Mouse (Mus musculus): ENCODE results near the gene Clec2d.
A peak's percentile ranks its signal among the peaks of the same experiment; 100 is the strongest.

GRCm38 (mm10) chr6:129233955-129234369, 53.5 kb downstream of the Clec2d start:
- TF ChIP-seq POLR2AphosphoS2 (IDR thresholded peaks at IDR 0.05; ENCODE audit: low read length) (peak; percentile 18; the same call in 1 of the 2 replicates), CHD1 (IDR thresholded peaks at IDR 0.05; ENCODE audit: low read depth, low read length) (0 out of 2 replicates have a peak, but pooled peaks have one; percentile 8), UBTF (IDR thresholded peaks at IDR 0.05; ENCODE audit: borderline replicate concordance, insufficient read depth, low read depth, low read length) (no peak), MAZ (IDR thresholded peaks at IDR 0.05; ENCODE audit: low read depth, low read length) (no peak), SMC3 (IDR thresholded peaks at IDR 0.05; ENCODE audit: low read depth, low read length) (no peak)
